Mouse (Mus musculus): ENCODE results near the gene Nek7. TPM values are rescaled to one million over a fixed set of nuclear protein-coding genes. Genes with fewer than 3 reads are reported as not detected.
A peak's percentile ranks its signal among the peaks of the same experiment; 100 is the strongest.

Nek7 gene
- polyA plus RNA-seq, 1 experiment = 24.6 TPM

GRCm38 (mm10) chr1:138575629-138576028, 44.3 kb downstream of the Nek7 start:
- no peak for DNase-seq (ENCODE audit: extremely low spot score in 1 of 2, low spot score in 1 of 2)

GRCm38 (mm10) chr1:138571565-138572361, 48.2 kb downstream of the Nek7 start:
- DNase-seq (ENCODE audit: extremely low spot score in 1 of 2, low spot score in 1 of 2) = no peak

GRCm38 (mm10) chr1:138571038-138571441, 48.9 kb downstream of the Nek7 start:
- DNase-seq (ENCODE audit: extremely low spot score in 1 of 2, low spot score in 1 of 2) = no peak

- no peak for DNase-seq (ENCODE audit: extremely low spot score in 1 of 2, low spot score in 1 of 2)
These were observed 51.3 kb downstream of the Nek7 start for GRCm38 (mm10) chr1:138568434-138569232.

GRCm38 (mm10) chr1:138567946-138568345, 52.0 kb downstream of the Nek7 start:
- no peak for DNase-seq (ENCODE audit: extremely low spot score in 1 of 2, low spot score in 1 of 2)

DNA sequence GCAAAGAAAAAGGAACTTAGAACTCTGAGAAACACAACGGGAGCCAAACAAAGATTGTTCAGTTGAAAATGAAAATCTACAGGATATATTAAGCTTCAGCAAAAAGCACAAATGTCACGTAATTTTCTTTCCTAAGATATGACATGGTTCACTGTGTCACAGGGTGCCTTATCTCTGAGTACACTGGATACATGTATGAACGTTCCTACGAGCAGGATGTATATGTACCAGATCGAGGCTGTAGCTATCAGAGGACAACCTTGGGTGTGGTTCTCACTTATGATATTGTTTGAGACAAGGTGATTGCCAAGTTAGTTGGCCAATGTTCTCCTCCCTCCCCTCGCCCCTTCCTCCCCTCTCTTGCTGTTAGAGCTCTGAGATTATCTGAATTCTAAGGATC, 55.3 kb downstream of the Nek7 start:
- no peak for DNase-seq (ENCODE audit: extremely low spot score in 1 of 2, low spot score in 1 of 2)

DNA sequence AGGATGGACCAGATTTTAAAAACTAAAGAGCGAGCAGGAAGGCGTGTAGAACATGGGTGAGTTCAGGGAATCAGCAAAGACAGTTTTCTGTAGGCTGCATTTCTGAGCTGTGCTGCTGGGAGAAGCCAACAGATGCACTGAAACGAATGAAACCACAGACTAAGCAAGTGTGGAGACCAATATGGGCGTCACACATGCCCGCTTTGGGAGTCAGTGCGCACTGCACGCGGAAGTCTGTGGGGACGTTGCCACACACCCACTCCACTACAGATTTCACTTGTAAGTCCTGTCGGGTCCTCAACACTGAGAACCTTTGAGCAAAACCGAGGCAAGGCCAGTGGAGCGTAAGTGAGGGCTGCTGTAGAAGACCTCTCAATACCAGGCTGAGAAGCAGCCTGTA, 59.2 kb downstream of the Nek7 start:
- peak in 1 of 2 experiments; percentile 15 for DNase-seq (ENCODE audit: extremely low spot score in 1 of 2, low spot score in 1 of 2)

- no peak for DNase-seq (ENCODE audit: extremely low spot score in 1 of 2, low spot score in 1 of 2)
These were observed 60.5 kb downstream of the Nek7 start for GRCm38 (mm10) chr1:138559213-138560101.

DNA sequence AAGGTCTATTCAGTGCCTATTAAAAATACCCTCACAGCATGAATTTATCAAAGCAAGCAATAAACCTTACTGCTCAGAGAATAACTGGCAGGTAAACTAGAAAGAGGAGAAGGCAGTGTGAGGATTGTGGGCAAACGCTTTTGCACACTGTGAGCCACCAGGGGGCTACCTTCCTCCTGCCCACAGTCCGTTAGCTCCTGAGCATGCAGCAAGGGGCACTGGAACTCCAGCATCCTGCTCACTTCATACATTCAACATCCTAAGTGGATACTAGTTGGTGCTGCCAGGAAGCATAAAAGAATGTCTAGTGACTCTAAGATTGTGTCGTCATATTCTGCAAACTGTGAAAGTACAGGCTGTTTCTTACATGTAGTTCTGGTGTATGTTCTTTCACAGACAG, 61.6 kb downstream of the Nek7 start:
- no peak for DNase-seq (ENCODE audit: extremely low spot score in 1 of 2, low spot score in 1 of 2)

DNA sequence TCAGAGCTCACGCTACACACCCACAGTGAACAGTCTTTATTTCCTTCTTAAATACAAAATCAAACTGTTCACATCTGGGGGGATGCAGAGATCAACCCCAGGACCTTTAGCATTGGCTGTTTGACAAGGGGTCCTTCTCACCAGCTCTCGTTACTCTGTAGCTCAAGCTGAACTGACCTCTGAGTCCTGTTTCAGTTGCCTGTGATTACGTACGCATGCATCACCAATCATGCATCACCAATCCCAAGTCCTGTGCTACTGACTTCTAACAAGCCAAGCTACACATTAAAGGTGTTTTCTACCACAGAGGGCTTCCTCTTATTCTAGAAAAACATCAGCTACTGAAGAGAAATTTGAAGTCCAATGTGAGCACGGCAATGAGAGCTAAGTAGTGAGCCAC, 65.0 kb downstream of the Nek7 start:
- no peak for DNase-seq (ENCODE audit: extremely low spot score in 1 of 2, low spot score in 1 of 2)

DNA sequence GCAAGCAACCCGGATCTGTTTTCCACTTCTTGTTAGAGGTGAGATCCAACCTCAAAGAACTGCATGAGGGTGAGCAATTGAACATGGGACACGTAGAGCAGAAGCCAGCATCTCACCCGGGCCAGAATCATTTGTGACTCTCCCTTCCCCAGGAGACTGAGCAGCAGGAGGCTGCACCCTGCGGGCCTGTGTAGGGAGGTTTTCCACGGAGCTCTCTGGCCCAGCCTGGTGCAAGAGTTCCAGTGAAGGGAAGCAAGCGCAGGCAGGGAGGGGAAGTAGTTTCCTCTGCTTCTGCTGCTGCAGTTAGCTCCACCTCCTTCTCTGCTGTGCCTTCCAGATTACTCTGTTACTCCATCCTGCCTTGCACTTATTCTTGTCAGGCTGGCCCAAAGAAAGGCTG, 69.8 kb downstream of the Nek7 start:
- no peak for DNase-seq (ENCODE audit: extremely low spot score in 1 of 2, low spot score in 1 of 2)

- DNase-seq (ENCODE audit: extremely low spot score in 1 of 2, low spot score in 1 of 2) = no peak
These were observed 77.8 kb downstream of the Nek7 start for GRCm38 (mm10) chr1:138542170-138542515.

DNA sequence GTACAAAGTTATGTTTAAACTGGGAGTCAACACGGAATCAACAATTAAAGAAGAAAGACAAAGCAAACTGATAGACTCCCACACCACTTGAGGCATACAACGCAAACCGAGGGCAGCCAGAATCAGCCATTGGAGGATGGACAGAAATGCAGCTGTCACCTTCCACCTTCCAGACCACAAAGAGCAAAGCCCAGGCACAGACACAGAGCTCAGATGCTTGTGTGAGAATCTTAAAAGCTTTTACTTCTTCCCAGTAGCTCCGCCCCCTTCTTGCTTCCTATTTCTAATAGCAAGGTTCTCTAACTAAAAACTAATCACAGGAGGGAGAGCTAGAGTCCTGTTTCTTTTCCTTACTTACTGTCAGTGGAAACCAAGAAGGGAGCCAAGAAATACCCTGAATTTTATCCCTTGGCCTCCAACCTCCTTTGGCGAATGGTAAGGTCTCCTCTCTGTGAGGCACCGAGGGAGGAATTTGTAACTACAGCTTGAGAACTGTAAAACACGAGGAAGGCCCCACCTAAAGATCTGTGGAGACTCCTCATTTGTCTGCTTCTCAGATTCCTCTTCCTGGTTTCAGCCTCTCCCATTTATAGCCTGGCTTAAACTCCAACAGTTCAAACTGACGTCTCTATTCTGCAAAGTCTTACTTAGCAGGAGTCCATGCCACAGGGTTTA, 78.3 kb downstream of the Nek7 start:
- DNase-seq (ENCODE audit: extremely low spot score in 1 of 2, low spot score in 1 of 2) = no peak

GRCm38 (mm10) chr1:138539713-138540112, 80.2 kb downstream of the Nek7 start:
- no peak for DNase-seq (ENCODE audit: extremely low spot score in 1 of 2, low spot score in 1 of 2)

DNA sequence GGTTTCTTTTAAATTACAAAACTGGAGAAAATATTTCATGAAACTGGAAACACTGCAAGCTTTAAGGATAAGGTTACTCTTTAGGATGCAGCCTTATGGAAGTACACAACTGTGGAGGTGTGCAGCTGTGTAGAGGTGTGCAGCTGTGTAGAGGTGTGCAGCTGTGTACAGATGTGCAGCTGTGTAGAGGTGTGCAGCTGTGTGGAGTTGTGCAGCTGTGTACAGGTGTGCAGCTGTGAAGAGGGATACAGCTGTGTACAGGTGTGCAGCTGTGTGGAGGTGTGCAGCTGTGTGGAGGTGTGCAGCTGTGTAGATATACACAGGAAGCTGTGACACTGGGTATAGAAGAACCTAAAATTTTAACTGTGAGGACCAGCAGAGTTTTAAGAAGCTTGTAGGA, 81.7 kb downstream of the Nek7 start:
- DNase-seq (ENCODE audit: extremely low spot score in 1 of 2, low spot score in 1 of 2) = no peak

DNA sequence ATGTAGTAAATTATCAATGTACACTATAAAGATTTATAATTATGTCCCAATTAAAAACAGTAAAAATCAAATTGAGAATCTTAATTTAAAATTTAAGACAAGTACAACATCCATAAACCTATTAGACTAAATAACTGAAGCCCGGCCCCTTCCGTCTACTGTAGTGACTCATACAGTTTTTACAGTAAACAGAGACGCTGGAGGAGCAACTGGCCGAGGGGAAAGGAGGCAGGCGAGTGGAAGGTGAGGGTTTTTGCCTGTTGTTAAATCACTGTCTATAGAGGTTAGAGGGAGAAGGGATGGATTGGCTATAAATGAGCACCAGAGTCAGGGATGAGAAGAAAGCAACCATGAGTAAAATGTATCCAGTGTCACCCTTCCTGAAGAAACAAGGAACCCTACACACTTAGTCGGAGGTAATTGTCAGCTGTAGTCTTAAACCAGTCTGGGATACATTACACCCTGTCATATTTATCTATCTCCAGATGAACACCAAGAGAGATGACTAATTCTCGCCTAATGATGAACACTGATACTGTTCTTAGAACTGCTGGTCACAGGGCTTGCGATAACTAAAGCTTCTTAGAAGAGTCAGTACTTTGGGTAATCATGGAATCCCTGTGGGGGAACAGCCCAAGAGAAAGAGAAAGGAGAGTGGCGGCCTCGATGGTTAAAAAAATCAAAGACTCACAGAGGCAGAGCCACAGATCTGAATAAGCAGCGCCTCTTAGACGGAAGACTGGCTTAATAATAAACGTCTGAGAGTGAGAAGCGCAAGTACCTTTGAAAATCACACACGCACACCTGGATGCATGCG, 84.0 kb downstream of the Nek7 start:
- DNase-seq (ENCODE audit: extremely low spot score in 1 of 2, low spot score in 1 of 2) = no peak

DNA sequence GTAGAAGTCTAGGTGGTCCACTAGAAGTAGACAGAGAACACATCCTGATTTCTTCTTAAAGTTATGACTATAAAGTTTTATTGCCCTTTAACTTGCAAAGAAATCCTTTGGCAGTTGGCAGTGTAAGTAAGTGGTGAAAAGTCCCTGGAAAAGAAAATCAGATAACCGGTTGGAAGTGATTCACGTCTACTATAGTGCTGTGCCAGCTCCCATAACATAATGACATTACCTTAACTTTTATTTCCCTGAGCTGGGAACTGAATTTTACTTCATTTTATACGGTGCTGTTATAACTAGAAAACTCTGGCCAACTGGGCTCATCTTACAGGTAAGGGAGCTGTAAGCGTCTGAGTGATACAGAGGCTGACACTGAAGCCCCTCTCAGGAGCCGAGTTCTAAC, 89.3 kb downstream of the Nek7 start:
- DNase-seq (ENCODE audit: extremely low spot score in 1 of 2, low spot score in 1 of 2) = no peak

DNA sequence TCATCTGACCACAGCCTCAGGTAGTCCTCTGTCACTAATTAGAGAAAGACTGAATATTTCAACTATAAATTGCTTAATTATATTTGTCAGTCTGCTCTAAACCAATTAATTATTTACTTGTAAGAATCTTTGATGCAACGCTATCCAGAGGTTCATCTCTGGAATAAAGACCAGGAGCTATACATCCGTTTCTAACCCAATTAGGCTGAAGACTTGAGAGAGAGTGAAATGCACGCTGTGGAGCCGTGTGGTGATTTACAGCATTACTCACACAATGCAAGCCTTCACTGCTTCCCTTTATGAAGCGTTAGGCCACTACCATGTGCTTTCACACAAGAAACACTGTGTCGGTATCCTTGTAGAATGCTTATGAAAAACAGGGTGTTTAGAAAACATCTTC, 96.0 kb downstream of the Nek7 start:
- DNase-seq (ENCODE audit: extremely low spot score in 1 of 2, low spot score in 1 of 2) = no peak

- DNase-seq (ENCODE audit: extremely low spot score in 1 of 2, low spot score in 1 of 2) = no peak
These were observed 101.7 kb downstream of the Nek7 start for GRCm38 (mm10) chr1:138518235-138518634.
